Comparison of ENCODE assay signal across 21 mouse cellular contexts in genomic region chr17:47012896-47013295, GRCm38 (mm10). TPM values are rescaled to one million over a fixed set of nuclear protein-coding genes. Genes with fewer than 3 reads are reported as not detected.
DNase-seq lines count a peak whose midpoint lies in the region; TF ChIP-seq lines count a peak whose summit lies in the region.
"Had no signal": no experiment of that assay in that cellular context is flagged by ENCODE, and none has a peak within 500 bp of the region (broad histone marks: within the 10 kb centered on the region; RNA-seq: fewer than 3 reads in every experiment).

No protein-coding gene starts in this region.

- DNase-seq in adrenal gland, postnatal 14 days = peak; percentile 28
- DNase-seq in adrenal gland, adult 8-10 months = no peak
- DNase-seq in kidney, adult 11 months = peak; percentile 31
- DNase-seq in kidney, postnatal 10 days = no peak
- DNase-seq in lung, adult 18-20 months = peak; percentile 53 to 63
- no peak for DNase-seq in lung, adult 2 months
- DNase-seq in CD4-positive helper T cell, adult 2 months (ENCODE audit: low read depth, low spot score) = peak; percentile 16
- DNase-seq in T-cell, adult 2 months (ENCODE audit: low spot score) = no peak
- DNase-seq: cerebellum, adult 11 months; left cerebral cortex, postnatal 4 days; liver, embryonic 13.5 days; thymus, postnatal 25 days had no signal

- H3K4me1 ChIP-seq in lung, adult 2 months (ENCODE audit: control insufficient read depth, insufficient read depth, low read length) = peaks cover 7% of the 10 kb centered on the region

- H3K4me3 ChIP-seq in lung, adult 2 months (replicated peaks; ENCODE audit: extremely low read depth, low read depth, low read length) = no peak overlapping the region
- H3K4me3 ChIP-seq: embryonic facial prominence, embryonic 10.5 days; forebrain, embryonic 15.5 days; hindbrain, embryonic 15.5 days; intestine, embryonic 15.5 days; kidney, embryonic 15.5 days; left cerebral cortex, adult 2 months; liver, embryonic 13.5 days; megakaryocyte, embryonic 14.5 days; midbrain, embryonic 13.5 days; stomach, embryonic 15.5 days had no signal

- WGBS in lung, adult 2 months = 35% methylated on average over 11 of the region's 11 CpGs

- TF ChIP-seq CTCF in lung, adult 2 months (IDR thresholded peaks at IDR 0.05; ENCODE audit: insufficient read depth, low read length) = no peak

- no peak for TF ChIP-seq POLR2A in lung, adult 2 months (IDR thresholded peaks at IDR 0.05; ENCODE audit: borderline replicate concordance, extremely low read depth, low read depth, low read length)

RNA-seq across cellular contexts. Expression of gene Ubr2, which starts 2.5 kb away (rescaled TPM):
- total RNA-seq in adrenal gland, postnatal 14 days (2021) = 73.5 and 76.3 TPM in 2 replicates
- 100 to 1,000 TPM in 1 of 4 experiments, 10 to 100 TPM in 3; 80.2 to 105 (median 91.0) TPM for total RNA-seq in adrenal gland, adult 8-10 months (2022)
- polyA plus RNA-seq in lung, adult 2 months (2012; rRNA removed) = 27.0 and 31.2 TPM in 2 replicates

Comparison
In these comparisons a context has a peak if more than half of its experiments do, and no peak if none do; other contexts are left out.
1. DNase-seq: peak in adrenal gland, postnatal 14 days (single experiment), kidney, adult 11 months (single experiment), lung, adult 18-20 months (2 of 2) and CD4-positive helper T cell, adult 2 months (single experiment); none in adrenal gland, adult 8-10 months (single experiment), kidney, postnatal 10 days (single experiment), lung, adult 2 months (single experiment) and T-cell, adult 2 months (single experiment).